Mouse (Mus musculus) E14TG2a.4 (cell line): ENCODE measurements at regions not wholly inside any gene's neighbourhood (a gene's known extent, or its start where the extent isn't known, plus 50 kb on each side); places are given as distances from the start of the nearest gene placed in this dataset.

Source experiments
- CTCF ChIP-seq: conservative IDR thresholded peaks from 2 replicates; pipeline ENCODE4 v1.5.1; 2014; ENCODE audit warnings: low read length
- NANOG ChIP-seq: IDR thresholded peaks from 2 replicates; pipeline ENCODE4 v1.6.1; 2014; ENCODE audit warnings: borderline replicate concordance, low read length, mixed read lengths
- POU5F1 ChIP-seq: IDR thresholded peaks from 2 replicates; pipeline ENCODE4 v1.6.1; 2014; ENCODE audit warnings: low read length, borderline replicate concordance

DNA sequence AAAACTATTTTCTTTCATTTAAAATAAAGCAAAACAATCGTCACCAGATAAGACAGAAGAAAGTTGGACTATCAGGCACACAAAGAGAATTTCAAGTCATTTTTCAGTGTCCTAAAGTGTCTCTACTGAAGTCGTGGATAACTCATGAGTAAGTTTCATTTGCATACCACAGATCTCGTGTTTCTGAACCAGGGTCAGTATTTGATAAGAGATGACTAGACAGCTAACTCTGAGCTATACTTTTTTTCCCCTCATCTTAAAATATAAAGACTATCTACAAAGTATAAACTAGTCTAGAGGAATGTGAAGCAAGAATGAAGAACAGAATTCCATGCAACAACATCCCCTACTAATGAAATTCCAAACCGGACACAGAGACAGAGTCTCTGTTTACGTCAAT is 60.9 kb upstream of the Paip1 start:
- TF ChIP-seq CTCF, result no peak
- TF ChIP-seq NANOG, result no peak
- no peak for TF ChIP-seq POU5F1
